Mouse (Mus musculus): Measurements from ENCODE around the gene Ncbp3.
"Not testable (repeated sequence)": the region's sequence is repeated elsewhere in the genome, so short reads cannot be mapped to it uniquely, and the experiment has no call there.

Ncbp3 gene

DNA sequence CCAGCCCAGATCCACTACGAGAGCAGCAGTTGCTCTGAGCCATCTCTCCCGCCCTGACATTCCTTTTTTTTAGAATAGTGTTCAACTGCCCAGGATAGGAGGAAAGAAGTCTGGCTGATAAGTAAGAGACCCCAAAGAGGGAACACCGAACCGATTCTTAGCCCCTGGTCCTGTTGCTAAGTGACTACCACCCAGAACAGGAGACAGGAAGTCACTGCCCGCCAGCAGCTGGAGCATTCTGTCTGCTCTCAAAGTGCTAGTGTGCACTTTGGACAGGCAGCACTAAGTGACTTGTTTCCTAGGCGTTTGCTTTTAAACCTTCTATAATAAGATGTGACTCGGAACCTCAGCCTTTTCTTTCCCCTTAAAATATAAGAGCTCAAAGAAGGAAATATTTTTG lies 37.8 kb downstream of the Ncbp3 start:
- no peak for DNase-seq (ENCODE audit: low read depth)

DNA sequence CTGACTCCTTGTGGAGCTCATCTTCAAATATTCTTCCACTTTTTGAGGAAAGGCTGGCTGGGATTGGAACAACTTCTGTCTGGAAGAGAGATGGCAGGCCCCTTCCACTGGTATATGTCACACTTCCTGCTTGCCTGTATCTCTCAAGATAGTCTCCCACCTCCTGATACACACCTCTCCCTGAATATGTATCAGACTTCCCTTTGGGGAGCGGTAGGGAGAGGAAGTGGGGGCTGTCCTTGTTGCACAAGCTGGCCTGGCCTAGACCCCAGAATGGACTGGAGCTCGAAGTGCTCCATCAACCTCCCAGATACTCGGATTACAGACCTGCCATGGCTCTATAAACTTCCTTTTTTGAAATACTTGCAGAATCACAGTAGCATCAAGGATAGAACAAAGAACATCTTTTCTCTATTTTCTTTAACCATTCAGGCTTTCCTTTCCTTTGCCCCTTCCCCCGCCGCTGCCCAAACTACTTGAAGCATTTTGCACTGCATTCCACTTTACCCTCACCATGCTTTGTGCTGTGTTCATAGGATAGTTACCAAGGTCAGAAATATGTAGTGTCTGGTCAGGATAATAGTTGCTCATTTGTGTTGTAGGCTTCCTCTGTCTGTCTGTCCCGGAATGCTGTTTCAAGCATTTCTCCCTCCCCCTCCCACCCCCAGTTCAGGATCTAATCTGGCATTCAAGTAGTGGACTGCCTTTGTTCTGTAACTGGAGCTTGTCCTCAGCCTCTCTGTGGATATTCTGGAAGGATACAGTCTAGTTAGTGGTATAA lies 40.3 kb downstream of the Ncbp3 start:
- no peak for DNase-seq (ENCODE audit: low read depth)

DNA sequence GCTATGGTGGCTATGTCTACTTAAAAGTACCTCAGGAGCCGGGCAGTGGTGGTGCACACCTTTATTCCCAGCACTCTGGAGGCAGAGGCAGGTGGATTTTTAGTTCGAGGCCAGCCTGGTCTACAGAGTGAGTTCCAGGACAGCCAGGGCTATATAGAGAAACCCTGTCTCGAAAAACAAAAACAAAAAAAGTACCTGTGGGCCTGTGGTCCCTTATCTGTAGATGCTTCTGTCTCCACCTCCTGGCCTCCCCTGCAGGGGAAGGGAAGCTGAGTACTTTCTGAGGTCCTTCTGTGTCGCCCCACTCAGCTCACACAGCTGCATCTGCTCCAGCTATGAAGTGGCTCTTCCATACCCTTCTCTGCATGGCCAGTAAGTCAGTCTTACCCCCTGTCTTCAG lies 42.7 kb downstream of the Ncbp3 start, which contains the start of gene Itgae:
Gene Itgae, plus strand, starts transcription at position 301 of the 400 bp plus-strand sequence.
- no peak for DNase-seq (ENCODE audit: low read depth)

DNA sequence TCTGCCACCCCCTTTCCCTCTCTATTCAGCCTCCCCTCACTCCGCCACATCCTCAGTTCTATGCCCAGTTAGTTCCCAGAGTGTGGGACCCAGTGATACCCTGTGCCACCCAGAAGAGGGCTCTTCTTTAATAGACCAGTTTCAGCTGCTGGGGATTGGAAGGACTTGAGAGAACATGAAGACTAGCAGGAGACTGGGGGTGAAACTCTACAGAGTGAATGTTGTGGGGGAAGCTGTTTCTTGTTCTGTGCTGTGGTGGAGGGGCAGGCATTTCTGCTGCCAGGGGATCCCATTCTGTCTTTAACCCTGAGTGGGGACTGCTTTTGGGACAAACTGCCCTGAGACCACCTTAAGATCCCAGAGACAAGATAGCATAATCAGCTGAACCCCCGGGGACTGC lies 43.2 kb downstream of the Ncbp3 start:
- no peak for DNase-seq (ENCODE audit: low read depth)

DNA sequence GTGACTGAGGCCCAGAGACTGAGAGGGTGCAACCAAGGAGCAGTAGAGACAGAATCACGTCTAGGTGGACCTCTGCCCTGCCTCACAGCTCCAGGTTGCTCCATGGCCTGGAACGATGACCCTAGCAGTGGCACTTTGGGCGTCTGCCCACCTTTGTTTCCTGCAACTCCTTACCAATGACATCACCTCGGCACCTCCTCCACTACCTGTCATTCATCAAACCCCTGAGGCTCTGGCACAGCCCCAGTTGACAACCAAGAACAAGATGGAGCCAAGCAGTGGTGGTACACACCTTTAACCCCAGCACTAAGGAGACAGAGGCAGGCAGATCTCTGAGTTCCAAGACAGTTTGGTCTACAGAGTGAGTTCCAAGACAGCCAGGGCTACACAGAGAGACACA lies 44.5 kb downstream of the Ncbp3 start:
- no peak for DNase-seq (ENCODE audit: low read depth)

DNA sequence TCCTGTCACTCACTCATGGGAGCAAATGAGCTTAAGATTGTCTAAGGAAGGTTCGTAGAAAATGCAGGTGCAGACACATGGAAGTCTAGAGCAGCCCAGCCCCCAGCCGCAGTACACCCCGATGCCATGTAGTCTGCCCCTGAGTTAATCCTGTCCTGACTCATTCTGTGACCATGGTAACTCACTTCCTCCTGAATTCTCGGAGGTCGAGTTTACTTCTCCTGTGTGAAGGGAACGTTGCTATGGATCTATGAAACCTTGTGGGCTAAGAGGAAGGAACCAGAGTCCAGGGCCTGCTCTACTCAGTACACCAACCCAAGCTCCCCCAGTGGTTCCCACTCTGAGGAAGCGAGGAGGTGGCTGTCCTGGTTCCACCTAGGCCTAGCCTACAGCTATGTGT lies 45.3 kb downstream of the Ncbp3 start:
- no peak for DNase-seq (ENCODE audit: low read depth)

DNA sequence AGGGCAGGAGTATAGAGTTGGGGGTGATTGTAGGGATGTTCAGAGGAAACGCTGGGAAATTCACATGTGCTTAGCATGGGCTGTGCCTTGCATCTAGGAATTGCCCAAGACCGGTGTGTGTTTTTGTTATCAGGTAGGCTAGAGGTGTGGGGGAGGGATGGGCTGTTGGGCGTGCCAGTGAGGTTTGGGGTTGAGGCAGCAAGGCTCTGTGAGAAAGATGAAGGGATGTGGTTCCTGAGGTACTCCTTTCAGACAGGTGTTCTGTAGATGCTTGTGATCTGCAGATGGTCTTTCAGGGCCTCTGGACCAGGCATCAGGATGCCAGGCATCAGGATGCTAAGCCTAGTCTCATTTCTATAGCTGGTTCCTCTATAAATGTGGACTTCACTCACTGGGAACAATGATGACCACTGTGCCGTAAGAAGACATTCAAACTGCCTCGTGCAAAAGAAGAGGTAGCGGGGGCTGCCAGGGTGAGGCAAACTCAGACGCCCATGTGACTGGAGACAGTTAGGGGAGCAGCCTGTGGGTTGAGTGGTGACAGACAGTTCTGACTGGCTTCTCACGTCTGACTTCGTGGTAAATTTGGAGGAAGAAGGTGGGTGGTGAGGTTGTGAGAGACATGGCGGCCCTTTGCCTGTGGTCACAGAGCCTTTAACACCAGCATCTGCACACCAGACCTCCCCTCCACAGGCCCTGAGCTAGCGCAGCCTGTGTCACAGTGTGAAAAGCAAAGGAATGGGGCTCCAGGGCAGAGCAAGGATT lies 46.8 kb downstream of the Ncbp3 start:
- DNase-seq (ENCODE audit: low read depth), result no peak

DNA sequence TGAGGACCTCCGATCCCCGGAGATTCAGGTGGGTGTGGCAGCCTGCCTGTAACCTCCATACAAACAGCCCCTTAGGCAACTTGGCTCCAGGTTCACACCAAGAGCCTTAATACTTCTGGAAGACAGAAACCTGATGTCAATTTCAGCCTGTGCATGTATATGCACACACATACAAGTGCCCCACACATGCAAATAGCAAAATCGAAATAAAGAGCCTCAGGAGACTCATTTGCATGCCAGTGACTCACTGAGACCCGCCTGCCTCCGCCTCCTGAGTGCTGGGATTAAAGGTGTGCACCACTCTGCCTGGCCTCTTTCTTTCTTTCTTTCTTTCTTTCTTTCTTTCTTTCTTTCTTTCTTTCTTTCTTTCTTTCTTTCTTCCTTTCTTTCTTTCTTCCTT lies 51.3 kb downstream of the Ncbp3 start:
- DNase-seq (ENCODE audit: low read depth), result no peak

DNA sequence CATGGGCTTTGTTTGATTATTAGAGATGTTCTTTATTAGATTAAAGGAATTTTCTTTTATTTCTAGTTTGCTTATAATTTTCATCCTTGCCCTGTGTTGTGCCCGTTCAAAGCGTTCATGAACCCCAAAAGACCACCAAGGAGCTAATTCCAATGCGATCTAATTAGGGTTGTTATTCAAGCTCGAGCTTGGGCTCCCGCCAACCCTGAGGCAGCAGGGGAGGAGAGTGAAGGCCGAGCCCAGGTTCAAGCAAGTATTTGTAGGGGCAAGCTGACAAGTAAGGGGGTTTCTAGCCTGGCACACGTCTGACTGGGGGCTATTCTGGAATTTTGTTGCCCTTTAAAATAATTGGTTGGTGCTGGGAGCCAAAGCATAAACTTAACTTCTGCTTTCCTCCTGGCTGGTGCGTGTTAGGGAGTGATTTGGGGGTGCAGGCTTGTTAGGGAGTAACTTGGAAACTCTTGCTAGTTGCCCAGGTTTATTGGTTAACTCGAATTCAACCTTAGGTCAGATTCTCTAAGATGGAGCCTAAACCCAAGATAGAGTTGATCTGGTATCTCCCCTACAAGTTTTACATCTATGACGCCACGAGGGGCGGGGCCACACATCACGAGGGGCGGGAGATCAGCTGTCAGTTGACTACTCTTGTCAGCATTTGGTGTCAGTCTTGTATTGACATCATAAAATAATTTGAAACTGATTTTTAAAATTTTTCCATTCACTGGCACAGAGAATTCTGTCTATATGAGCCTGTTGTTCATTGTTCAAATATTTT lies 52.6 kb downstream of the Ncbp3 start:
- DNase-seq (ENCODE audit: low read depth), result no peak

DNA sequence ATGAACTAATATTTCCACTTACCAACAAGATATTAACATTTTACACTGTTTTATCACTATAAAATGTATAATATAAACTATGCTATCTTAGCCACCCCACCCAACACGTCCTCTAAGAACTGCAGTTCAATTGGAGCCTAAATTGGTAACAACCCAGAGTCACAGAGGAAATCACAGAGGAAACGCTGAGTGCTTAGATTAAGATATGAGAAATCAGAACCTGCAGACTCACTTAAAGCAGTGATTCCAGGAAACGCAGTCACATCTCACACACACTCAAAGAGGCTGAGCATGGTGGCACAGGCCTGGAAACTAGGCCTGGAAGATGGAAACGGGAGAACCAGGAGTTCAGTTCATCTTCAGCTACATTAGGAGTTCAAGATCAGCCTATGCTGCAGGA lies 53.7 kb downstream of the Ncbp3 start:
- no peak for DNase-seq (ENCODE audit: low read depth)

DNA sequence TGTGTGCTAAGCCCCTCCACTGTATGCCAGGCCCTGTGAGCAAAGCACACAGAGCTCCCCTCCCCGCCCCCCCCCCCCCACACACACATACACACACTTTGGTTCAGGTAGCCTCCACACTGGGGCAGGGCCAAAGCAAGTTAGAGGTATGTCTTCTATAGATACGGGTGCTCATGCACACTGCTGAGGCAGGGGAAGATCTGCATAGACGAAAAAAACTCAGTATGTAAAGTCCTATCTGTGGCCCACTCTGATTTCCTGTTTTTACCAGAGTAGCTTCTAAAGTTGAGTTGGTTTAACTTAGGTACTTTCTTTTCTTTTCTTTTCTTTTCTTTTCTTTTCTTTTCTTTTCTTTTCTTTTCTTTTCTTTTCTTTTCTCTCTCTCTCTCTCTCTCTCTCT lies 57.7 kb downstream of the Ncbp3 start:
- no peak for DNase-seq (ENCODE audit: low read depth)

DNA sequence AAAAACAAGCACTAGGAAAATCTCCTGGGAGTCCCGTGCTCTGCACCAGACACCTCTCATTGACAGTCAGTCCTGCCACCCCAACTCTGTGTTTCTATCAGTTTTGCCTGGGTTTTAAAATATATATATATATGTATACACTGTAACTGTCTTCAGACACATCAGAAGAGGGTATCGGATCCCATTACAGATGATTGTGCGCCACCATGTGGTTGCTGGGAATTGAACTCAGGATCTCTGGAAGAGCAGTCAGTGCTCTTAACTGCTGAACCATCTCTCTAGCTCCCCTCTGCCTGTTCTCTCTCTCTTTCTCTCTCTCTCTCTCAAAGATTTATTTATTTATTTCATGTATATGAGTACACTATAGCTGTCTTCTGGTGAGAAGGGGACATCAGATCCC lies 59.8 kb downstream of the Ncbp3 start:
- DNase-seq (ENCODE audit: low read depth), result not testable (repeated sequence)

DNA sequence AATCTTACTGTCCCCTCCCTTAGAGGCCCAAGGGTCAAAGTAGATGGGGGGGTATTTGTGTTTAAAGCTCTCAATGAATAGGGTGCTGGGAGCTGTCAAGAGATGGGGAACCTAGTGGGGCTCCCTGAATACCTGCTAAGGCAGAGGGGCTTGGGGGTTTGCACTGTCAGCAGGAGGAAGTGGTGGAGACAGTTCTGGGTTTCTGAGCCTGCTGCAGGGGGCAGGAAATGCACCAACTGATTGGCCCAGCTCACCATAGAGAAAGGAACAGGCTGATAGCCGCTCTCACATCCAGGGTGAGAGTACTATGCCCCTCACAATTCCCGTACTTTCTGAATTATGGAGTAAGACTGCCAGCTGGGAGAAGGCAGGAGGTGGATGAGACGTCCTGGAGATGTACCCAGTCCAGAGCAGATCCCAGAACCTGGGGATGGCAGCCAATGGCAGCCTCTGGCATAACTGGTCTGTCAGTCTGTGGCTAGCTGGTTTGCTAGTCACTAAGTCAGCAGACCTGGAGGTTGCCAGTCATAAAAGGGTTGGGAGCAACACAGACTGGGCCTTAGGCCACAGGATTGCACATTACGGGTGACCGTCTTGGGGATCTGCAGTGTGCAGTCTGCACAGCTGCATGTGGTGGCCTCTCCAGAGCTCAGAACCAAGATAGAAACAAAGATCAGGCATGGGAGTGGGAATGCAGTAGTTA lies 60.8 kb downstream of the Ncbp3 start:
- no peak for DNase-seq (ENCODE audit: low read depth)

DNA sequence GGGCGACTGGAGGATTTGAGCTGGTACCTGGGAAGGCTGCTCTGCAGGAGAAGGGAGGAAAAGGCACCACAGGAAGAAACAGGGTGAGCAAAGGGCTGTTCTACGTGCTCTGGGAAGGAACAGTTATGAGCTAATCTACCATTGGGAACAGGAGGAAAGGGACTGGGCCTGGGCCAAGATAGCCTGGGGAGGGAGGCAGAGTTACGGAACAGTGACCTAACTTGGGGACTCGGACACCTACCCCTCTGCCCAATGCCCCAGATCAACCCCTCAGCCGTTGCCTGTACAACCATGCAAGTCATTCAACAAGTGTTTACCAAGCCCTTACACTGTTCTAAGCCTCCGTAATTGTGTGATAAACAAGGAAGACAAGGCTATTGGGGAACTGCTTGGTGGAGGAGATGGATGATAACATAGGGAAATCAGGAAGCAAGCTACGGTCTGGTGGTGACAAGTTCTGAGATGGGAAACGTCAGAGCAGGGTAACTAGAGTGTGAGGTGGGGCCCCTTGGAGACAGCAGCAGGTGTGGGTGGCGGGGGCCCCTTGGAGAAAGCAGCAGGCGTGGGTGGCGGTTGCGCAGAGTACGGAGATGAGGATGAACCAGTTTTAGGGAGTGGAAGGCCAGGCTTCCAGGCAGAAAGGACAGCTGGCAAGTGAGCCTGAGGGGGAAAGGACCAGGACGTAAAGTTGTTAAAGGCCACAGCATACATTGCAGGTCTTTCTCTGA lies 61.5 kb downstream of the Ncbp3 start:
- no peak for DNase-seq (ENCODE audit: low read depth)

DNA sequence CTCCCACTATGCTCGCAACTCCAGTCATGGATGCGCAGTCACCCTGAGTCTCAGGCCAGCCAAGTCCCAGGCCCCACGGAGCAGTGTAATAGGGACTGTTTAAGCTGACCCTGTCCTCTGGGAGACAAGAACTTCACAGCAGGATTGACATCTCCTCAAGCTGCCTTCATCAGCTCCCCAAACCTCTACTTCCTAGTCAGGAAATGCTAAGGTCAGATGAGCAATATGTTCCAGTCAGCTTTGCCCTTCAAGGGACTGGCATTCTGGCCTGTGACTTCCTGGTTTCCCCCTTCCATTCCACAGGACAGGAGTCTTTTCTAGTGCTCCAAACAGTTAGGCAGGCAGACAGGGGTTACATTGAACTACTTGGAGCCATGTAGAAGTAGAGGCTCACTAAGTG lies 62.4 kb downstream of the Ncbp3 start:
- no peak for DNase-seq (ENCODE audit: low read depth)

DNA sequence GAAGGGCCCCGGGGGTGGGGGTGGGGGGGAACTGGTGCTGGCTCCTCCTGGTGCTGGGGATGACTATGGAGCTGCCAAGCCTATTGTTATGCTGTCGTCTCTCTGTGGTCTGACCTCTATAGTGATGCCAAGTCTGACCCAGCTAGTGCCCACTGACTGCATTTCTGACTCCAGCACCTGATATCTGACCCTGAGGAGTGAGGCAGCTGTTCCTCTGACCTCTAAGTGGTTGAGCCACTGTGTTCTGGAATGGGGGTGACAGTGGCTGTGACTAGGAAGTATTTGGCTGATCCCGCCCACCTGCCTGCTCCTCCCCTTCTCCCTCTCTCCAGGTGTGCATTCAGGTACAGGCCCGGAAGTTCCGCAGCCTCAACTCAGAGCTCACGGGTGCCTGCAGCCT lies 63.8 kb downstream of the Ncbp3 start:
- DNase-seq (ENCODE audit: low read depth), result no peak

DNA sequence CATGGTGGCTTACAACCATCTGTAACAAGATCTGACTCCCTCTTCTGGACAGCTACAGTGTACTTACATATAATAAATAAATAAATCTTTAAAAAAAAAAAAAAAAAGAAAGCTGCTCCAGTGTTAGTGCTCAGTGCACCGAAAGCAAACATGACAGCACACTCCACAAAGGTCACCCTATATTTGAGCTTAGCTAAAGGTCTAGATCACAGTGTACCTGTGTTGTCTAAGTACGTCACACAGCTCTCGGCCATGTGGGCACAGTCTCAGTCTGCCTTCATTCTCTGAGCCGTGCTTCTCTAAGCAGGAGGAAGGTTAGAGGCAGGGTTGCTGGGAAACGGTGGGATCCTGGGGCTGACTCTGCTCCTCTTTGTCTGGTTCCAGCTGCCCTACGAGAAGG lies 78.9 kb downstream of the Ncbp3 start:
- DNase-seq (ENCODE audit: low read depth), result no peak

DNA sequence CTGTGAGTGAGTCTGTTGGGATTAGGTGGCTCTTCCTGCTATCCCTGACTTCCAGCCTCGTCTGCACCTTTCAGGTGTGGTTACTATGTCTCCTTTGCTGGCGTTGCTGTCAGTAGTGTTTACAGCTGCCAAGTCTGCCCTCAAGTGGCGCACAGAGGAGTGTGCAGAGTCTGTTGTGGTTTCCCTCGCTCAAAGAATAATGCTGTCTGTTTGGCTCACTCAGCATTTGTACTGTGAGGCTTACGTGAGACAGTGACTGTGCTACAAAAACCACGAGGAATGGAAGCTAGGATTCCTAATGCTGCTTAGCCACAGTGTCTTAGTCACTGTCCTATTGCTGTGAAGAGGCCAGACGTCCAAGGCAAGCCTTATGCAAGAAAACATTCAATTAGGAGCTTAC lies 83.4 kb downstream of the Ncbp3 start:
- no peak for DNase-seq (ENCODE audit: low read depth)

DNA sequence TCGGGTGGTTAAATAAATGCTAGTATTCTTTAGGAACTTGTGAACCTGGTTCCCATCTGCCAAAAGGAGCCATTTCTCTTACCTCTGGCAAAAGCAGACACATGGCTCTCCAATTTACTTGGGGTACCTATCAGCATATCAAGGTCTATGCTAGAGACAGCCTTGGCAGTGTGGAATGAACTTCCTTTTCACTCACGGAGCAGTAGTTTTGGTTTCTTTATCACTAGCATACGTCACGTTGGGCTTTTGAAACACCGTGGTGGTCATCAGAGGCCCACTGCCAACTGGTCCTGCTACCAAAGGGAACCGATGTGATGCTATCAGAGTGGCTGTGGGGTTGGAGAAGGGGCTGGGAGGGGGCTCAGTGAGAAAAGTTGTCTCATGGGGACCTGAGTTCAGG lies 85.4 kb downstream of the Ncbp3 start:
- DNase-seq (ENCODE audit: low read depth), result no peak

DNA sequence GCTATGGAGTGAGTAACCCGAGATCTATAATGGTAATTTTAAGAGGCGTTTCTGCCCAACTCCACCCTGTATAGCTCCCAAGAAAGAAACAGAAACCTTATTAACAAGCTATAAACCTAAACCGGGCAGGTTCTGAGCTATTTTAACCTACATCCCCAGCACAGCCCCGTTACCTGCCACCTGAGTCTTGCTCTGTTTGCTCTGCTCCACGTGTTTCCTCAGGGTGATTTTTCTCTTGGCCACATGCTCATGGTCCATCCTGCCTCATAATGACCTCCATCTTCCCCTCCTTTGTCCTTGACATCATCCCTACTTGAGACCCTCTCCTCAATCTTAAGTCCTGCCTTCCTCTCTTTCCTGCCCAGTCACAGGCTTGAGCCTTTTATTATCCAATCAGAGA lies 86.6 kb downstream of the Ncbp3 start:
- DNase-seq (ENCODE audit: low read depth), result no peak

DNA sequence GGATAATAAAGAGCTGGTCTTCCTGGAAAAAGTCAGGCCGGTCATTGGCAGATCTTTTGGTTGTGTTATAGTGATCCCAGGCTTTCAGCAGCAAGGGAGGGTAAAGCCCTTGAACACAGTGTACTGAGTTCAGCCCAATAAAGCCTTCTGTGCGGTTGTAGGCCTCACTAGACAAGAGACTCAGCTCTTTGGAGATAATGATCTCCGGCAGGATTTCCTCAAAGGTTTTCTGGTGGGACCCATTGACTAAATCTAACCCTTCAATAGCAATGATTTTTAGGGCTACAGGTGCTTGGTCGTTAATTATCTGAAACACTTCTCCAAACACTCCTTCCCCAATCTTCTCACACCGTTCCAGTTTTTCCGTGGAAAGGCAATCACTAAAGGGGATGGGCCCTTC lies 89.0 kb downstream of the Ncbp3 start:
- no peak for DNase-seq (ENCODE audit: low read depth)

DNA sequence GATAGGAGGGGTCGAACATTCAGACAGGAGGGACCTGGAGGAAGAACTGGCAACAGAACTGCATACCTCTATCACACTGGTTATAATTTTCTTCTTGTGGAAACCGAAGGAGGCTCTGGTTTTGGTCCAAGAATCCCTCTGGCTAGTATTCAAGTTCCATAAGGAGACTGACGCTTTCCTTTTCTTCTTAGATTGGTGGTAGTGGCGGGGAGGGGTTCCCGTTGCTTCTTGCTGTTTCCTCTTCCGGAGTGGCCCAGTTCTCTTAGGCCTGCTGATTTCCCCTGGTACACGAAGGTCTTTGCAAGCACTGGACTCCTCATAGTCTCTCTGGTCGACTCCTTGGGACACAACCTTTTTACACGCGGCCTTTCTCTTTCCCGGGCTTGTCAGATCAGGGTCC lies 89.5 kb downstream of the Ncbp3 start:
- no peak for DNase-seq (ENCODE audit: low read depth)
